Mouse (Mus musculus) liver, adult 2 months (tissue): Measurements from ENCODE around the gene Arf6.
"Not testable (repeated sequence)": the region's sequence is repeated elsewhere in the genome, so short reads cannot be mapped to it uniquely, and the experiment has no call there.

ENCODE experiments used
- CTCF ChIP-seq: fragments of 200-500 bp; IDR thresholded peaks from 2 replicates; pipeline ENCODE4 v1.5.1; 2011; ENCODE audit warnings: low read depth, low read length, control low read depth
- POLR2A ChIP-seq: fragments of 200-500 bp; IDR thresholded peaks from 2 replicates; pipeline ENCODE4 v1.6.1; 2011; ENCODE audit warnings: low read length, control low read depth; ENCODE audit not compliant: insufficient read depth; ENCODE audit errors: extremely low read depth

GRCm38 (mm10) chr12:69386281-69386732 is 14.4 kb downstream of the Arf6 start:
- TF ChIP-seq CTCF, POLR2A: not testable (repeated sequence)
